Mouse (Mus musculus): Measurements from ENCODE around the gene Elf1. TPM values are rescaled to one million over a fixed set of nuclear protein-coding genes. Genes with fewer than 3 reads are reported as not detected.
"Not testable (repeated sequence)": the region's sequence is repeated elsewhere in the genome, so short reads cannot be mapped to it uniquely, and the experiment has no call there.

The Elf1 gene
- total RNA-seq, 1 experiment from 2014 or later, result 27.7 TPM

DNA sequence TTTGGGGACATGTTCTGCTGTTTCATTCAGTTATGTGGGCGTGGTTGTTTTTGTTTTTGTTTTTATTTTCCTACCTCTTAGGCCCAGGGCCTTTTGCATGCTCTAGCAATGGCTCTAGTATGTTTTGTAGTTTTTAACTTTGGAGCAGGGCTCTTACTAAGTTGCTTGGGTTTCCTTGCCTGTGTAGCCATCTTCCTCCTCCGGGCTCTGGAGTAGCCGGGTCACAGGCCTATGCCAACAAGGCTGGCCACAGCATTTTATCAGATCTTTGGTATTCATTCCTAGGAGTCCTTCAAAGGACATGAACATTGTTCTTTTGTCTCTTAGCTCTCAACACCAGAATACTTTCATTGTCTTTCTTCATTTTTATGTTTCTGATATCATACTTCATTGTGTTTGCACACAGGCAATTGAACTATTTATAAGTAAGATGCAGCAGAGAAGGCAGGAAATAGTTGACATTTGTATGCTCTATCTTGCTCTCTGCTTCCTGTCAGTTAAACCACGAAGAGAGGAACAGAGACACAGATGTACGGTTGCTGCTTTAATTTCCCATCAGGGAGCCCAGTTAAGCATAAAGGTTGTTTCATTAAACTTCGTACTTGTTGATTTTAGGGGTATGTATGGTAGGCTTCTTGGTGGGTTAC is 40.6 kb downstream of the Elf1 start:
- no peak for DNase-seq

DNA sequence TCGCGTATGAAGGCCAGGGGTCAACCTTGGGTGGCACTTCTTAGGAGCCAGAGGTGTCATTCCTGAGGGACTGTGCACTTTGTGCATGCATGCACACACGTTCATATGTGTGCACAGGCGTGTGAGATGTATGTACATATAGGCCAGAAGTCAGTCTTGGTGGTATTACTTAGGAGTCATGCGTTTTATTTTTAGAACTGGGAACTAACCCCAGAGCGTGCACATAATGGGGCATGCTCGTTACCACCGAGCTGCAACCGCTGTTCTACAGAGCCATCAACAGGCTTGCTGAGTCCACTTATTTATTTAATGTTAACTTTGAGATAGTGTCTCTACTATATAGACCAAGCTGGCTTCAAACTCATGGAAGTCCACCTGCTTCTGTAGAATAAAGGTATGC is 41.4 kb downstream of the Elf1 start:
- DNase-seq, result no peak

DNA sequence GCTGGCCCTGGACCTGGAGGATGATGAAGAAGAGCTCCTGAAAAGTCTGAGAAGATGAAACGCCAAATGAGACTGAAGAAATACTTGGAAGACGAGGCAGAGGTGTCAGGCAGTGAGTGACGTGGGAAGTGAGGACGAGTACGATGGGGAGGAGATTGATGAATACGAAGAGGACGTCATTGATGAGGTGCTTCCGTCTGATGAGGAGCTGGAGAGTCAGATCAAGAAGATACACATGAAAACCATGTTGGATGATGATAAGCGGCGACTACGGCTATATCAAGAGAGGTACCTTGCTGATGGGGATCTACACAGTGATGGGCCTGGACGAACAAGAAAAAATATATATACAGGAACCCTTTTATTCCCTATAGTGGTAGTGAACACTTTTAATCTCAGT is 45.1 kb downstream of the Elf1 start:
- DNase-seq, result not testable (repeated sequence)

DNA sequence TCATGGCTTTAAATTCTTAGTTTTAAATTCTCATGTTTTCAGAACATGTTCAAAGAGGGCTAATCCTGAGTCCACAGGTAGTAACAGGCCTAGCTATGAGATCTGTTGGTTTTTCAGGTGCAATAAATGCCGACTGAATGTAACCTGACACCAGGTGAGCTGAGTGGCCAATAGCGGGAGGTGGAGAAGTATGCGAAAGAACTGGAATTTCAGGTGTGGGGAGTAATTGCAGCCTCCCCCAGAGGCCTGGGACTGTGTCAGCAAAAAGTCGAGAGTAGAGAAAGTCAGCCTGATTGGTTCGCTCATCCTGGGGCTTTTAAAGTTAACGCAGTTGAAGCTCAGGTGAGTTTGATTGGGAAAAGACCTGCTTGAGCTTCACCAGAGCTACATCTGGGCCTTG is 46.7 kb downstream of the Elf1 start:
- no peak for DNase-seq

DNA sequence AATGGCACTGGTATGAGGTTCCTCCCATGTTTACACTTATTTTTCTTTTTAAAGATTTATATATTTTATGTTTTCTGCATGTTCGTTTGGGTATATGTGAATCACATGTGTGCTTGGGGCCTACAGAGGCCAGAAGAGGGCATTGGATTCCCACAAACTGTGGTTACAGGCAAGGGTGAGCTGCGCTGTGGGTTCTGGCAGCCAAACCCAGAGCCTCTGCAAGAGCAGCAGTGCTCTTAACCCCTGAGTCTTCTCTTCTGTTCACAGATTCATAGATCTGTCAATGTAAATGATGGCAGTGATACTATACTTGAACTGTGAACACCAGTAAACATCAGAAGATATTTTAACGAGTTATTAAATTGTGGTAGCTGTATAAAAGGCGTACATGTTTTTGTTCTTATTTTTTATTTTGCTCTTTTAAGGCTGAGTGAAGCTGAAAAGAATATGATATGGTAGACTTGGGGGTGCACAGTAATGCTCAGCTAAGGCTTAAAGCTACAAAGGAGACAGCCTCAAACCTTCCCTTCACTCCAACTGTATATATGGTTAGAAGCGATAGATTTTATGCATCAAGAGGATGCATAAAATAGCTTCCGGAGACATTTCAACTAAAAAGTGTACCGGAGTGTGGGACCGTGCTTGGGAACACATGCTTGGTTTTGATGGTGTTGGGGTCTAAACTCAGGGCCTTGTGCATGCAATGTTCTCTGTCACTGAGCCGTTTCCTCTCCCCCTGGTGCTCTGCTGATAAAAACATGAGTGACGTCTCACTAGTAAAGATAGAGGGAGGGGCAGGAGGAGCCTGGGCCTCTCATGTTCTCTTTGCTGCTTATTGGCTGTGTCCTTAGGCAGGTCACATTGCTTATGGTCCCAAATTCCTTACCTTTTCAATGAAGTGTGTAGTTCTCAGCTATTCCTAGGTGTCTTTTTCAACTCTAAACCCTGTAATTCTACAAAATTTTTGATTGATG is 48.9 kb downstream of the Elf1 start:
- no peak for DNase-seq

DNA sequence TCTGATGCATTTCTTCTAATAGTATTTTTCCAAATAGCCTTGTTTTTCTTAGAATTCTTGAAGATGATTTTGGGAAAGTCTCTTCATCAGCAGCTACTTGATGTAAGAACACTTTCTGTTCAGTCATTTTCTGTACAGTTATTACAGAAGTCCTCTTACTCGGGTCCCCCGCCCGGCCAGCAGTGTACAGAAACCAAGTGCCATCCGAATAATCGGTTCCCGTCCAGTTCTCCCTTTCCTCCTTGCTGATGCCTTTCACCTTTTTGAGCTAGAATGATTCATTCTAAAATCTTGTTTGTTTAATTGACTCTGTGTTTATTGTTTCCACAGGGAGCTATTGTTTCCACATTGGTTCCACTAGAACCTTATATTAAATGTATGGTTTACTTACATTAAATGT is 49.8 kb downstream of the Elf1 start:
- DNase-seq, result no peak

DNA sequence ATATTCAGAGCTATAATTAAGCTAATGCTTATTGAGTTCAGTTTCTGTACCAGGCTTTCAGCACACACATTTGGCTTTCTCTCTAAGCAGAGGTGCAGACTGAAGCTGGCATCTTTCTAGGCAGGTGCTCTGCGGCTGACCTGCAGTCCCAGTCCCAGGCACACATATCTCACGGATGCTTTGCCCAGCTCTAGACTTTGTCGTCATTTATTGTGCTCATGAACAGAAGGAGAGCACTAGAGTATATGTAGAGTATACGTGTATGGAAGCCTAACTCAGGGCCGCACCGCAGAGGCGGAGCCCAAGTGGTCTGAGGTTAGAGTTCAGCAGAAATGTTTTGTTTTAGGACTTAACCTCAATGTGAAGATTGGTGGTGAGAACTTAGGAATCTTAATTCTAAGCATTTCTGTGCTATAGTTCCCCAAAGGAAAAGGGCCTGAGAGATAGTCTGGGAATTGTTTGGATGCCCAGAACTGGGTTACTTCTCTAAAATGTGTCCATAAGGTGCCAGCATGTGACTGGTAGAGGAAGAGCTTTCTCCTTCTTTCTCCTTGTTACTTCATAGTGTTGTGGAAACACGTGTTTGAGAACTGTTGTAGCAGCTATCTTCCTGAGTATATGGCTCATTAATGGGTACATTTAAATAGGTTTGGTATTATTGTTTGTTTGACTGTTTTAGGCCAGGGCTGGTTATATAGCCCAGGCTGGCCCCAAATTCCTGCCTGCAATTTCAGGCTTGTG is 51.2 kb downstream of the Elf1 start:
- DNase-seq, result no peak

DNA sequence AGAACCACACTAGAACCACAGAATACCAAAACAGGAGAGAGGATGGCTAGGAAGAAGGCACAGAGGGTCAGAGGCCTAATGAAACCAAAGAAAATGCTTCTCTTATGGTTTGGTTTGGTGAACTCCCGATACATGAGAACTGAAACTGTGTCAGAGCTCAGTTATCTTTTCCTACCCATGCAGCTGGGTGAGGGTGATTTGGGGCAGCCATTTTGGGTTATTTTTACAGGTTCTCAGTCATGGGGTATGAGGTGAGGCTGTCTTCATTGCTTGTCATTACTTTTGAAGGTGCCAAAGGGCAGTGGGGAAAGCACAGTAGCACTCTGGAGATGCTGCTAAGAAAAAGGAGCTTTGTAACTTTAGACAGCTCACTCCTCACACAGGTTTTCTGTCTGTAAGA is 52.4 kb downstream of the Elf1 start:
- no peak for DNase-seq

DNA sequence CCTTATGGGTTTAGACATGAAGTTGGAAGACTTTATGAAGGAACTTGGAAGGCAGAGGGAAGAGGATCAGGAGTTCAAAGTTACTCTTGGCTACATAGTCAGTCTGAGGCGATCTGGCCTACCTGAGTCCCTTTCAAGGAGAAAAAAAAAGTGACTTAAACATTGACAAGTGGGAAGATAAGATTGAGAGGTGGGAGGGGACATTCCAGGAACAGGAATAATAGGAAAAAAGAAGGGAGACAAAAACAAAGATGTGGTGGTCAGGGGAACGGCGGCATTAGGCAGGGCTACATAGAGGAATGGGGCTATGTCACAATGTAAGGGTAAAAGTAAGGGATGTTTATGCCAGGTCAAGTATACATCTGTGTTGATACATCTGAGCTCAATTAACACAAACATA is 53.2 kb downstream of the Elf1 start:
- DNase-seq, result no peak

DNA sequence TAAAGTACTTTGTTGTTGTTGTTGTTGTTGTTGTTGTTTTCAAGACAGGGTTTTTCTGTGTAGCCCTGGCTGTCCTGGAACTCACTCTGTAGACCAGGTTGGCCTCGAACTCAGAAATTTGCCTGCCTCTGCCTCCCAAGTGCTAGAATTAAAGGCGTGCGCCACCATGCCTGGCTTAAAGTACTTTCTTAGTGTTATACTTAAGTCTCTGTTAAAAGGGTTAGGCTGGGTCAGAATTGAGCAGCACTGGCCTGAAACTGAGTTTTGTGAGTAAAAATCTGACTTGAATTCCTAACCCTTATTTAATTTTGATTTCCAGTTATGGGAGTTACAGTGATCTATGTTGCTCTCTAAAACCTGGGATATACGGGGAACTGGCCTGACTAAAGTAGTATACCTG is 53.7 kb downstream of the Elf1 start:
- not testable (repeated sequence) for DNase-seq

DNA sequence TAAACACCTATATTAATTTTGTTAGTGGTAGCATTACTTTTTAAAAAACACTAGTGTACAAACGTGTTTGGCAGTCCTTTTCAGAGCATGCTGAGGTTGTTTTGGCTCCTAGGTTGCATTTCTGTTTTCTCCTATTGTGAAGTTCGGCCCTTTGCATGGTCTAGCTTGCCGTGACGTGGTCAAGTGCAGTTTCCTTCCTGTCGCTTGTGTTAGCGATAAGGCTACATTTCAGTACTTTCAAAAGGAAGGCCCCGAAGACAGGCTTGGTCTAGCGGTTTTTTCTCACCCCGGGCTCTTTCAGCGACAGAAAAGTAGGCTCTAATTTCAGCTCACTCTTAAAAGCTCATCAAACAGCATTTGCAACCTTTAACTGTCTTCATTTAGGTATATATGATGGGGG is 54.3 kb downstream of the Elf1 start:
- no peak for DNase-seq

DNA sequence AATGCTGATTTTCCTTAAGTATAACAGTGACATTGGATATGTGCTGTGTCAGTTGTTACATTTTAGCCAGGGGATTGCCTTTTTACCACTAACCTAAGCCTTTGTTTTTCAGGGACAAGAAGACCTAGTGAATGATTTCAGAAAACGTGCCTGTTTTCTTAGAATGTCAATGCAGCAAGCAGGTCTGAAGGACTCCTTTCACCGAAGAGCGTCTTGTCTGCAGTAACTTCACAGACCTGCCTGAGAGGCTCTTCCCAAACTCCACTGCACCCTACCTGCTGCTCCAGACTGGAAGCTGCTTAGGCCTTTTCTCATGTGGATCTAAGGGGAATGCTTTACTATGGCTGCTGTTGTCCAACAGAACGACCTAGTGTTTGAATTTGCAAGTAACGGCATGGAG is 55.0 kb downstream of the Elf1 start:
- DNase-seq, result no peak

DNA sequence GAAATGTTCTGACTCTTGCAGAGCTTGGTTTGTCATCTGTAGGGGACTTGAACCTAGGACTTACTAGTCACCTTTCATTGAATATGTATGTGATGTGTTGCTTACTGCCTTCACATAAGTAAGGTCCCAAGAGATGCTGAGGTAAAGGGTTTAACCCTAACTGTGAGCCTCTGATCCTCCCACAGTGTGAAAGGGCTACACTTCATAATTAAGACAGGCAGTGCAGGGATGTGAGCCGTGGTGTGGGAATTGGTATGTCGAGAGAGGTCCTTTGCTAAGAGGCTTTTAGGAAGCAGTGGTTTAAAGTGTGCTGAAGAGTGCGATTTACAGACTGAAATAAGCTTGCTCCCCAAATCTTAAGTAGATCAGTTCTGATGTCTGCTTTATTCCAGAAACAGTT is 55.8 kb downstream of the Elf1 start:
- no peak for DNase-seq

DNA sequence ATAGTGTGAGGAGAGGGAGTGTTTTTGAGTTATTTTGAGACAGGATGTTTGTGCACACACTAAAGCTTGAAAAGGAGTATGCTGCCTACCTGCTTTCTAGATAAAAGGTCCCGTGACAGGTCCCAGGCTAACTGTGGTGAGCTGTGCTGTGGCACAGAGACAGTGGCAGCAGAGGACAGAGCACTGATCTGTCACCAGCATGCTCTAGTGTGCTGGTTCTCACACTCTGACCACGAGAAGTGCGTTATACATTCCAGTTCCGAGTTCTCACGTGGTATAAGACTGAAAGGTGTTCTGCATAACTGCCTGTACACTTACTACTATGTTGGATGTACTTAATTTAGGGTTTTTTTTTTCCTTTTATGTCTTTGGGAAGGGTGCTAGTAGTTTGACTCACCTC is 56.5 kb downstream of the Elf1 start:
- DNase-seq, result no peak

DNA sequence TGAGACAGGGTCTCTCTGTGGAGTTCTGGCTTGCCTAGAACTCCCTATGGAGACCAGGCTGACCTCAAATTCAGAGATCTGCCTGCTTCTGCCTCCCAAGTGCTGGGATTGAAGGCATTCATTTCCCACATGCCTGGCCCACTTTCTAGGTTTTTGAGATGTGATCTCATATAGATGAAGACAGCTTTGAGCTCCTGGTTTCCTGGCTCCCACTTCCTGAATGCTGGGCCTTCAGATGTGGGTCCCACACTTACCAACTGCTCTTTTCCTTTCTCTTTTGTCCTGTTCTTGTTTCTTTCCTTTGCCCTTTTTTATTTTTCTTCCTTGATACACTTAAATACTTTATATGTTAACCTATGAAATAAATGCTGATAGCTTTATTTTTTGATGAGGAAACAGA is 56.9 kb downstream of the Elf1 start:
- DNase-seq, result no peak

DNA sequence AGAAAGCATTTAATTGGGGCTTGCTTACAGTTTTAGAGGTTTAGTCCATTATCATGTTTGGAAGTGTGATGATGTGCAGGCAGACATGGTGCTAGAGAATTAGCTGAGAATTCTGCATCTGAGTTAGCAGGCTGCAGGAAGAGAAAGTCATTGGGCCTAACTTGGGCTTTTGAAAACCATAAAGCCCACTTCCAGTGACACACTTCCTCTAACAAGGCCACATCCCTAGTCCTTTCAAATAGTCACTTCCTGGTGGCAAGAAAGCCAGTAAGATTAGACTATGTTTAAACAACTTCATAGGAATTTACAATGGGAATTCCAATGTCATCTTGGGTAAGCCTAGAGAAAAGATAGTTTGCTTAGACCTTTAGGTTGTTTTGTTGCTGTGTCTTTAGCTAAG is 60.6 kb downstream of the Elf1 start:
- DNase-seq, result no peak

DNA sequence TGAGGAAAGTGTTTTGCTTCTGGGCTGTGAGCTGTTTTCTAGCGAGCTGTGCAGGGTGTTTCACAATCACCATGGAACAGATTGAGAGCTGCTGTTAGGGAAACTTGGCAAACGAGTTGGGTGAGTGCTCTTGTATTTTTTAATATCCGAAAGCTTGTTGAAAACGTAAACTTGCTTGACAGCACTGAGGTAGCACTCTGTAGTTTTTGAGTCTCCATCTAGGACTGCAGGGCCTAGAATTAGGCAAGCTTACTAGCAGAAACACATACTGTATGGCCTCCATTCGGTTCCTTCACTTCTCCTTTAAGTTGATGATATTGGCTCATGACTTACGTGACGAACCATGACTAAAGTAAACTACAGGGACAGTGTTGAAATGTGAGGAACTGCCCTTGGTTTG is 68.3 kb downstream of the Elf1 start:
- no peak for DNase-seq

DNA sequence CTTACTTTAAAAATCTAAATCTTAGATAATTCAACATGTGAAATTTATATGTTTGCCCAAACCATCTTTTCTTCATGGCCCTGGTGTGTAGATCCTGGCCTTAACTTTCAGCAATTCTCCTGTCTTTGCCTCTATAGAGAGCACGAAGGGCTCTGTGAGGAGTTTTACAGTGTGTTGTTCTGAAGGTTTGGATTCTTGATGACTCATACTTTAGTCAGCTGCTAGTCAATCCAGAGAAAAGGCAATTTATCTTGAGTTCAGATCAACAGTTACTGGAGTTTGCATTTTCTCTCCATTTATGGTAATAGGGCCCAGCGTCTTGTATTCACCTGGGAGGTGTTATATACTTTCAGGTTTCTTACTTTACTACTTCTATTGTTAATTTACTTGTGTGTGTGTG is 70.9 kb downstream of the Elf1 start:
- DNase-seq, result no peak

DNA sequence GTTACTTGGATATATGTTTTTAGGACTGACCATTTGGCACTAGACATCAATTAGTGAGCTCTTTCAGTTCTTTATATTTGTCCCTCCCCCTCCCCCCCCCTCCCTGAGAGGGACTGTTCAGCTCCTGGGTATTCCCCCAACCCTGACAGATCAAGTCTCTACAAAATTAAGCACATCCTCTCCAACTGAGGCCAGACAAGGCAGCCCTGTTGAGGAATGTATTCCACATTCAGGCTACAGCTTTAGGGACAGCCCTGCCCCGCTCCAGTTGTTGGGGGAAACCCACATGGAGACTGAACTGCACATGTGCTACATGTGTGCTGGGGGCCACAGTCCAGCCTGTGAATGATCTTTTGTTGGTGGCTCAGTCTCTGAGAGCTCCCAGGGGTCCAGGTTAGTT is 71.9 kb downstream of the Elf1 start:
- DNase-seq, result no peak

DNA sequence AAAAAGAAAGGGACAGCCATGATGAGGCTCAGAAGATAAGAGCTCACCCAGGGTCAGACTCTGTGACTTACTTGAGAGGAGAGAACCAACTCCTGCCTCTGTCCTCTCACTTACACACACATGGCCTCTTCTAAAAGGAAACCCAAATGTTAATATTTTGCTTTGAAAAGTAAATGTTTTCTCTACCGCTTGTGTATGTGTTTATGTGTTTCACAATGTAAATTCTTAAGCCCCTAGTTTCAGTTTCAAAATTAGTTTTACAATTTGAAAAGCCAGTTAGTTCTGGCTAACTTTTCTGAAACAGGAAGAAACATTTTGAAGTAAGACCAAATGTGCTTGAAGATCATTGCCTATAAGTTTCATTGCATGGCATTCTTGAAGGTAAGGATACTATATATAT is 76.8 kb downstream of the Elf1 start:
- no peak for DNase-seq

DNA sequence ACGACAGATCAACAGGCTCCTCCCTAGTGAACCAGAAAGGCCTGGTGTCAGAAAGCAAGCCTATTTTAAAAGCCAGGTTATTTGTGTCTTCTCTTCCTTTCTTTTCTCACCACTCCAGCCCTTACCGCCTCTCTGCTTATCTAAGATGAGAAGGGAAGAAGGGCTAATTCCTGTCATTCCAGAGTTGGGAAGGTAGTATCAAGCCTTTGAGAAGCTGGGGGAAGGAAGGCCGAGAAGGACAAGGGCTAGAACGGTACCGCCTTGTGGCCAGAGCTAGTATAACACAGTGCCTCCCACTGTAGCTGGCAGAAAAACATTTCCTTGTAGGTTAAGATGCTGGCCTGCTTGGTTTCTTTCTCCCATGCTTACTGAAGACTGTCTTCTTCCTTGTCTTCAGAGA is 81.8 kb downstream of the Elf1 start:
- peak; percentile 54 for DNase-seq

DNA sequence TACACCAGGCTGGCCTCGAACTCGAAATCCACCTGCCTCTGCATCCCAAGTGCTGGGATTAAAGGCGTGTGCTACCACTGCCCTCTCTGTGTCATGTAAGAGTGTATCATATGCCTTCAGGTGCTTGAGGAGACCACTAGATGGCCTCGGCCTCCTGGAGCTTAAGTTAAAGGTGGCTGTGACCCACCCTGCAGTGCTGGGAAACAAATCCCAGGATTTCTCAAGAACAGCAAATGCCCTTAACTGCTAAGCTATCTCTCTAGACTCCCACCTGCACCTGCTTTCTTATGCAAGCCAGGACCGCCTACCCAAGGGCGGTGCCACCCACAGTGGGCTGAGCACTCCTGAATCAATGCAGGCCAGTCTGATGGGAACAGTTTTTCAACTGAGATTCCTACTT is 83.8 kb downstream of the Elf1 start:
- no peak for DNase-seq

DNA sequence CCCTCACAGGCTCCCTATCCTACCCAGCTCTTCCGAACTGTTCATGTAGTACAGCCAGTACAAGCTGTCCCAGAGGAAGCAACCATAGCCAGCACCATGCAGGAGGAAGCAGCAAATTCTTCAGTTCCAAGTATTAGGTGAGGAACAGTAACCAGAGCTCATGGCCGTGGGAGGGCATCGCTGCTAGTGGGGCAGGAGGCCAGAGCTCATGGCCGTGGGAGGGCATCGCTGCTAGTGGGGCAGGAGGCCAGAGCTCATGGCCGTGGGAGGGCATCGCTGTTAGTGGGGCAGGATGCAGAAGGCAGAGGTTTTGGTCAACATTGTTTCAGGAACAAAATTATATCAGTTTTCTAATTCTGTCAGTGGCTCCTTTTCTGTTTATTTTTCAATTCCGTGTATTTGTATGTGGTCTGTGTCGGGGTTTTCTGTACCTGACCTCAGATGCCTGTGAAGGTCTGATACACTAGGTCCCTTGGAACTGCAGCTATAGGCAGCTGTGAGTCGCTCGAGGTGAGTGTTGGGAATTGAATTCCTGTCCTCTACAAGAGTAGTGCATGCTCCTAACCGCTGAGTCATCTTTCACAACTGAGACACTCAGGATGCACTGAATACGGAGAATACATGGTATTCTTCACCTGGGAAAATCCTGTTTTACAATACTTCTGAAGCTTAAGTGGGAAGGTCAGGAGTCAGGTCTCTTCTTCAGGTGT is 92.6 kb downstream of the Elf1 start:
- DNase-seq, result no peak
